Mouse (Mus musculus): ENCODE data around the gene Krba1.

Gene Krba1

DNA sequence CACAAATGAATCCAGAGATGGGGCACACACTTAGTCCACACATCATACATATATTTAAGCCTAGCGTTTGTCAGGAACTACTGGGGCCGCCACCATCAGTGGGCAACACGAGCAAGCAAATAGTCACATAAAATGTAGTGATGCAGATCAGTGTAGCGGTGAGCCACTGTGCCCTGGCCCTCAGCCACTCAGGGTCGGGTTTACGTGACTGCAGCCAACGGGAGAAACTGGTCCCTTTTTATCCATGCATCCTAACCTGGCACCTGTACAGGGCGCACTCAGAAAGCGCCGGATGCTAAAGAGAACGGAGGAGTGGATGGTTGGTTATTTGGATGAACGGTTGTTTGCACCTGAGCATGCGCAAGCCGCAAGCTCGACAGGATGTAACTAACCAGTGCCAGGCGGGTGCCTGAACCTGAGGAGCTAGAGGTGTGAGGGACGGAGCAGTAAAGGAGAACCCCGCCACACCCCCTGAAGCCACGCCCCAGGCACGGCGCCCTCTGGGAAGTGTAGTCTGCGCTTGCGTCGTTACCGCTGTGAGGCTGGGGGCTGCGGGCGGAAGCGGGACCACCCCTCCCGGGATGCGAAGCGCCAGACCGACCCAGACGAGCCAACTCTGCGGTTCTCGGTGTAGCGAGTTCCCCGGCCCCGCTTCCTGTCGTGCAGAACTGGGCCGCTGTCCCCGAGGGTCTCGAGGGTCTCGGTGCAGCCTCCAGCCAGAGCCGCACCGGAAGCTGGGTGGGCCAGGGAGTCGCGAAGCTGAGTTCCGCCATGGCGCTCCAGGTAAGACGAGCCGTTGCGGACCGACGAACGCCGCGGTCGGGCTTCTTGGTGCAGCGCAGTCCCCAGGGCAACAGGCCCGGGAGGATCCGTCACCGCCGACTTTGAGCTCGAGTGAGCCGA is at the start of gene Krba1:
Gene Krba1, plus strand, starts transcription at position 482 of the 903 bp plus-strand sequence.
- peak; percentile 86 to 95 for DNase-seq (ENCODE audit: inconsistent age in 2 of 2, low spot score in 1 of 2)

DNA sequence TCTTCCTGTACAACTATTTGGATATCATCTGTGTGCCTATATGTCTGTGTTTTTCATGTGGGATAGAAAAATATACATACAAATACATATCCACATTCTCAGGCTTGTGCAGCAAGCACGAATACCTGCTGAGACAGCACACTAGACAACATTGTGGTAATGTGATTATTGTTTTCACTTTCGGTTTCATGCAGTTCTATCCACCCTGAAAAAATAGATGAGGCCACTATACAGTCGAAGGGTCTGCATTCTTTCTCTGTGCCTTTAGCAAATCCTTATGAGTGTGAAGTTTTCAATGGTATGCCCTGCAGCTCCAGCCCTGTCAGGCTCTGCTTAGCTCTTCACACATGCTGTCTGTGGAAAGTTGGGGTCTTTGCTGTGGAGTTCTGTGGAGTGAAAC is 36.5 kb upstream of the Krba1 start:
- no peak for DNase-seq (ENCODE audit: inconsistent age in 2 of 2, low spot score in 1 of 2)

DNA sequence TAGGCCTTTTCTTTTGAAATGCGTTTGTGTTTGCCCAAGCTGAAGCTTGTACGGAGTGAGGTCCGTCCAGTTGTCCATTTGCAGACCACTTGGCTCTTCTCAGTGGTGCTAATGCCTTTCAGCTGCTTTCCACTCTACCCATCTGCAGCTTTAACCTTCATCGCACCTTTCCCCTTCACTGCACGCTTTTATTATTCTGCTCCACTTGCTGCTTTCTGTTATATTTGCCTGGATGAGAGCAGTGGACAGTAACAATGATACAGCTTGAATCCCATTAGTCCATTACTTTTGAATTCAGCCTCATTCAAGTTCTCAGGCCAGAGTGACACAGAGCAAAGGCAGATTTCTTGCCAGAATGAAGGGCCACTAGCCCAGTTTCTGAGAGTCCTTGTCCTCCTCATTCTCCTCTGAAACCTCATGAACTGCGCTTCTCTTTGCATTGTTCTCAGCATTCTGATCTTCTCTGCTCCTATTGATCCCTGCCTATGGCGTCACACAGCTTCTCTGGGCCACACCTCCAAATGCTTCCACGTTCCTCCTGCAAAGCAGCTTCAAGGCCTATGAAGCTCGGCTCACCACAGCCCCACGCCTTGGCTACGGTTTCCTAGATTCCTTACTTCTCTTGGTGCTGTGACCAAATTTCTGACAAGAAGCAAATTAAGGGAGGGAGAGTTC is 28.9 kb upstream of the Krba1 start:
- DNase-seq (ENCODE audit: inconsistent age in 2 of 2, low spot score in 1 of 2), result no peak

DNA sequence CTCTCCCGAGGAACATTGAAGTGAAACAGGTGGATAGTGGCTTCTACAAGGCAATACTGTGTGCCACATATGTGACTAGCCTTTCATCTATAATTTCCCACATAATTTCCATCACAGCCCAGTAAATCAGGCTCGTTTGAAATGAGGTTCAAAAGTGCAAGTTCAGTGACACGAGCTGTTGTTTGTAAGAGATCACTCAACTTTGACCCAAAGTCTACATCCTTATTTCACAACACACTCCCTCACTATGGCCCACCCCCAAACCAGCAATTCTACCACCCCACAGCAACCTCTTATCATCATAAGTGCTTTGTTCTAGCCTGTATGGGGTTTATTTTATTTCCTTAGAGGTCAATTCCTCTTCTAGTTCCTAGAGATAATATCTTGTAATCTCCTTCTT is 7.2 kb upstream of the Krba1 start:
- DNase-seq (ENCODE audit: inconsistent age in 2 of 2, low spot score in 1 of 2), result no peak

DNA sequence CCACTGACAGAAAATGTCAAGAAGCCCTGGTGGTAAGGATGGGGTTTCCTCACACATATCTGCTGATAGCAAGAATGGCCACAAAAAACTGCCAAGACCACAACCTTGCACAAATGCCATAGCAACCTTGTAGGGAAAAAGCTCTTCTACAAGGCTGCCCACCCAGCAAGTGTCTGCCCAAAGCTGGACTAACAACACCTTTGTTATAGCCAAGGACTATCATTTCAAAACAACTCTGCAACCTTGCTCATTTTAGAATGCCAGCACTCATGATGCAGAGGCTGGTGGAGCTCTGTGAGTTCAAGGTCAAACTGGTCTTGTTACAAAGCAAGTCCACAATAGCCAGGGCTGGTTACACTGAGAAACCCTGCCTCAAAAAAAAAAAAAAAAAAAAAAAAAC is 1.6 kb upstream of the Krba1 start:
- peak in 1 of 2 experiments; percentile 85 for DNase-seq (ENCODE audit: inconsistent age in 2 of 2, low spot score in 1 of 2)

DNA sequence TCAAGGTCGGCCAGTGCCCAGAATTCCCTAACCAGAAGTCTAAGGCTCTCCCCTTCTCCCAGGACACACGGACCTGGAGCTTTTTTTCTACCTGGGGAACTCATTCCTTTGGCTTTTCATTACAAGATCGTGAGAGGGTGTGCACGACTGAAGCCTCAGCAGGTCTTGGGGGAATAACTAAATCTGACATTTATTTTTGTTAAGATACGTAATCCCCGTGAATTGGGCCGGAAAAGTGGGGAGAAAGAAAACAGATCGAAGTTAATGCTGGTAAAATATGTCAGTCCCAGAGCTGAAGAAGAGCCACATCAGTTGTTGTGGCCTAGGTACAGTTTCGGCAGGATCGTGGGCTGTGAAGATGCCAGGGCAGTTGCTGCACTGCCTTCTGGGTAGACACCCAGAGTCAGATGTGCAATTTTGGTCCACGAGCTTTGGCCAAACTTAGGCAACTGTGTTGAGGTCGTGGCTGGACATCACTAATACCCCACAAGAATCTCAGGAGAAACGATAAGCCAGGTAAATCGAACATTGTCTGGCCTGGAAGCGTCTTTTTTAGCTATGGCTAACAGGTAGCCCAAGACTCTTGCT is 716 bp downstream of the Krba1 start:
- peak; percentile 29 to 94 for DNase-seq (ENCODE audit: inconsistent age in 2 of 2, low spot score in 1 of 2)

DNA sequence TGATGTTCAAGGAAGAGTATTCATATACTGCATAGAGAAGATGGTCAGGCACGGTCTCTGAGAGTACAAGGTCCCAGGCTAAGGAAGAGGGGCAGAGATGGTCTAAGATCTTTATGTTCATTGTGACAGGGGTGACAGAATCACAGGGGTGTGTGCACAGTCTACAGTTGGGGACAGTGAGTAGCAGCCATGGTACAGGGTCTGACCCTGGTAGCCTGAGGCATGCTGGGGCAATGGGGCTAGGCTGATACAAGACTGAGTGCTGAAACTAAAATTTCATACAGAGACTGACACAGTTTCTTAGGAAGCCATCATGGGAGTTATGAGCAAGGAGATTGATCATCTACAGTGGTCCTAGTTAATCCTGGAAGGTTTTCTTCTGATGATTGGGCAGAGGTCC is 1.3 kb downstream of the Krba1 start:
- peak; percentile 15 to 71 for DNase-seq (ENCODE audit: inconsistent age in 2 of 2, low spot score in 1 of 2)

DNA sequence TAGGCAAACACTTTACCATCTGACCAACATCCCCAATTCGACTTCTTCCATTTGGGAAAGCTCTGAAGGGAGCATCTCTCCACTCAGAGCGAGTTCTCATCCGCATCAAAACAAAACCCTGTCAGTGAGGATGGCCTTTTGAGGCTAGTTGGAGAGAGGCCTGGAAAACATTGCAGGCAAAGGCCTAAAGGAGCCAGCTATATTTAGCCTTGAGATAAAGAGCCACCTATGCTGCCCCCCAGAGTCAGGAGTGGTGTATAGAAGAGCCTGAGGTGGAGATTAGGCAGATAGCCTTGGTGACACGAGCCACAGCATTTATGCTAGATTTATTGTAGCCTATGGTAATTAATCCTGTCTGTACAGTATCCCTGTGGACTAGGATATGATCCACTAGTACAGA is 1.9 kb downstream of the Krba1 start:
- peak; percentile 53 to 89 for DNase-seq (ENCODE audit: inconsistent age in 2 of 2, low spot score in 1 of 2)

DNA sequence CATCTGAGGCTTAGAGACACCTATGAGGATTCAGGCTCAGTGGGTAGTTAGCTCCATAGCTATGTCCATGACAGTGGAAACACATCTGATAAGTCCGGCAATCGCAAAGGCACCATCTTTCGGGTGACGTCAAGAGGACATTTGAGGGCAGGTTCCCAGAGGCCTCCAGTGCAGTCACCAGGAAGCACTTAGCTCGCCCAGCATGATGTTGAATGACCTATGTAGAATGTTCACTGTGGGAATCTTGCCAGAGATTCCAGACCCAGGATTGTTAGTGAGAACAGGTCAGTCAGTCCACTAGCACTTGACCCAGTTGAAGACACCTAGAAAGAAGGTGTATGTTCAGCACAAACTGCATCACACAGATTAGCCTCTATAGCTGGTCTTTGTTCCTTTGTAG is 4.5 kb downstream of the Krba1 start:
- DNase-seq (ENCODE audit: inconsistent age in 2 of 2, low spot score in 1 of 2), result peak; percentile 3 to 19

DNA sequence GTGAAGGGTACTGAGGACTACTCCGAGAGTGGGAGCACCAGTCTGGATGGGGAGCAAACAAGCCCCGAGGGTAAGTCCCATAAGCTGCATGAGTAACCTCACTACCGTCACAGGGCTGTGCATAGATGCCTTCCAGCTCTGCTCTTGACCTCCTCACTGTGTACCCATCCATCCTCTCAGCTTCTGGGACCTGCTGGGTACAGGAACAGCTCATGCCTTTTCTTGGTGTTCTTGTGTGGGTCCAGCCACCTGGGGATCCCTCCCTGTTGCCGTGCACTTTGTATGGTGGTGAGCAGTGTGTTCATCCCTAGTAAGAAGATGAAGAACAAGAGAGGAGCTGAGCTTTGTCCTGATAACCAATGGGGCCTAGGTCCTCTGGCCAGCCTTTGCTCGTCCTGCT is 8.7 kb downstream of the Krba1 start:
- peak in 1 of 2 experiments; percentile 21 for DNase-seq (ENCODE audit: inconsistent age in 2 of 2, low spot score in 1 of 2)

DNA sequence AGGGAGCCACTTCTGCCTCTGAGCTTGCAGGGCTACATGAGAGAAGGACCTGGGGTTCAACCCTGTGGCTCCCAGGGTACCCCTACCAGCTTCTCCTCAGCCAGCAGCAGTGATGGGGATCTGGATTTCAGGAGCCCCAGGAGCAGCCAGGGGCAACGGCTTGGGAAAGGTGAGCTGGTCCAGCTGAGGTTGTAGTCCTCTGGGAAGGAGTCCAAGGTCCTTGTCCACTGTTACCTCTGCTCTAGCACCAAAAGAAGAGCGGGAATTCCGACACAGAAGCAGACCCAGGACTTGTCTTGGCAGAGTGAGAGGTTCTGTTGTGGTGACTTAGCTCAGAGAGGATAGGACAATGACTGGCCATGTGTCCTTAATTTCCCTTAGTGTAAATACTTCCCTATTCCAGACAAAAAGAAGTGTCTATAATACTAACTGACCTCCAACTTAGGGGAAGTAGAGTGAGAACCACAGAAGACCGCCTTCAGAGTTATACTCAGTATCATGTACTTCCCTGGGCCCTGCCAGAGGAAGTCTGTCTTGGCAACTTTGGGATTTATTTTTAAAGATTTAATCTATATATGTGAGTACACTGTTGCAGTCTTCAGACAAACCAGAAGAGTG is 14.4 kb downstream of the Krba1 start:
- DNase-seq (ENCODE audit: inconsistent age in 2 of 2, low spot score in 1 of 2), result peak in 1 of 2 experiments; percentile 10

DNA sequence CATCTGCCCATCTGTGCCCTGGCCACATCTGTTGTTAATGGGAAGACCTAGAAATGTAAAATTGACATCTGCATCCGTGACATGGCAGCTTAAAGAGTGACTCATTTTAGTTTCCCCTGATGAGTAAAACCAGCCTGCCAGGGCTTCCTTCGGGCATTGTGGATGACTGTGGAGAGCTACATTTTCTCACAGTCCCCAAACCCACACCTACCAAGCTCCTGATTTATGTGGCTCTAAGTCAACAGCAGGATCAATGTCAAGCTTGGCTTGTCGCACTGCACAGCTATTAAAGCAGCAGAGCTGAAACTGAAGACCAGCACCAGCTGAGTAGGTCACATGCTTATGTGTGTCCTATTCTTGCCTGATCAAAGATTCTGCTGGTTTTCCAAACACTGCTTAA is 15.2 kb downstream of the Krba1 start:
- DNase-seq (ENCODE audit: inconsistent age in 2 of 2, low spot score in 1 of 2), result peak; percentile 10 to 65

DNA sequence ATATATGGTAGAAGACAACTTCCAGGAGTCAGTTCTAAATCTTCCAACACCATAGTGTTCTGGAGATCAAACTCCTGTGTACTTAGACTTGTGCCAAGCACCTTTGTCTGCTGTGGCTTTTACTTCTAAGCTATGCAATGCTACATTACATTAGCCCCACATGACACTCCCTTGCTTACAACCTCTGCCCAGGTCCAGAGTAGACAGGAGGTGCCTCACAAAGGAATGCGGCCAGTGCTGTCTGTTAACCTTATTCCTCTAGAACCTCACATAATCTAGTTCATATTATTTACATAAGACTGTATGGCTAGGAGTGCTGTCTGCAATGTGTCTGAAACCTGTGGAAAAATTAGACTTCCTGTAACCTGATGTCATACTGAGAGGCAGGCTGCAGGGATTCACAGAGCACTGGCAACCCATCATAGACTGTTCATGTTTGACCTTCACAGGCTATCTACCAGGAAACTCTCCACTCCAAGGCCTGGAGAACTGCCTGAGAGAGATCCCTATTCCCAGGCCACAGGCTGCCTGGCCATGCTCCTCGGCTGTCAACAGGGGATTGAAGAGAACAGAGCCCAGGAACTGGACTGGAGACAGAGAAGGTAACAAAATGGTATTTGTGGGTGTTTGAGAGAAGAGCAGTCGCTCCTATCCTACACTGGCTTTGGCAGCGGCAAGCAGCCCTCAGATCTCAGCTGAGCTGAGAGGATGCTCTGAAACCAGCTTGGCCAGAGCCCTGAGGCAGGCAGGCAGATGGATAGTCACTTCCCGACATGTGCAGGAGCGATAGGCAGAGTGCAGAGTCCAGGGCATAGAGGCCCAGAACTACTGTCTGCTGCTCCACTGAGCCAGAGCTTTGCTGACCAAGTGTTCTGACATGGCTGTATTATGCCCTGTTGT is 16.1 kb downstream of the Krba1 start:
- peak; percentile 62 to 84 for DNase-seq (ENCODE audit: inconsistent age in 2 of 2, low spot score in 1 of 2)

DNA sequence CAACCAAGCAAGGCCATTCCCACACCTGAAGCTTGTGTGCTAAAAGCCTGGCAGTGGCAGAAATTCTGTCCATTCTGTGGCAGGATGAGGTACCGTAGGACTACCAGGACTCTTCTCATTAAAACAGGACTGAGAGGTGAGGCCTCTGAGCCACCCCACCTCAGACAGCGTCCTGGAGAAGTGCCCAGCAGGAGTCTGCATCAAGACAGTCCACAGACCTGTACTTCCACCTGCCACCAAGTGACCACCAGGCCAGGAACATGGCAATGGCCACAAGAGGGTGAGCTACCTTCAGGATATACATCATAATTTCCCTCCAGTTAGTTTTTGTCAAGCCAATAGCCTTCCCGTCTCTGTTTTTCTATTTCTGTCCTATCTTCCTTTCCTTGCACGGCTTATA is 16.8 kb downstream of the Krba1 start:
- DNase-seq (ENCODE audit: inconsistent age in 2 of 2, low spot score in 1 of 2), result peak; percentile 11 to 49

DNA sequence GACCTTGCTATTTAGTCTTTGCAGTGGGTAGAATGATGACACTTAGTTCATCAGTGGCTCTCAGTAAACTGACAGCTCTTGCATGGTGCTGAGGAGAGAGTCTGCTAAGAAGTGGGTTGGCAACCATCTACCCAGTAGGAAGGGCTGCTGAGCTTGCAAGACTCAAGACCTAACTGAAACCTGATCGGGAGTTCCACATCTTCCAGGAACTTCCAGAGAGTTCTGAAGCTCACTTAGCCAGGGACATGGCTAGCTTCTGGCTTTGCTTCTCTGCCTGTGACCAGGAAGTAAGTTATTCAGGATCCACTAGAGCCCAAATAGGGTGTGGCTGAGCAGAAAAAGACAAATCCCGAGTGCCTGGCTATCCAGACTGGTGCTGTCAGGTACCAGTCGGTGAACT is 17.3 kb downstream of the Krba1 start:
- no peak for DNase-seq (ENCODE audit: inconsistent age in 2 of 2, low spot score in 1 of 2)

DNA sequence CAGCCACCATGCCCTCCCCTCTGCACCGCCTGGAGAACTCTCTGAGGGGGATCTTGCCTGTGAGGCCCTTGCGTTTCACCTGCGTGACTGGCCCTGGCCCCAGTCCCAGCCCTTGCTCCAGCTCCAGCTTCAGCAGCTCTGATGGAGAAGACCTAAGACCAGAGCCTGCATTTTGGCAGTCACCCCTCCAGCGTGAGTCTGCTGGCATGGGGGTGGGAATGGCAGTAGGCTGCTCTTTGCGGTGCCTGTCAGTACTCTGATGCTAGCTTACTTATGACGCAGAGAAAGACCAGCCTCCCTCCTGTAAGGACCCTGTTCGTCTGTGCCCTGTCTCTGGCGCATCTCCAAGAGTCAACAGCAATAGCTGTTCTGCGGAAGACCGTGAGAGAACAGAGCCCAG is 17.7 kb downstream of the Krba1 start:
- peak; percentile 17 to 56 for DNase-seq (ENCODE audit: inconsistent age in 2 of 2, low spot score in 1 of 2)

DNA sequence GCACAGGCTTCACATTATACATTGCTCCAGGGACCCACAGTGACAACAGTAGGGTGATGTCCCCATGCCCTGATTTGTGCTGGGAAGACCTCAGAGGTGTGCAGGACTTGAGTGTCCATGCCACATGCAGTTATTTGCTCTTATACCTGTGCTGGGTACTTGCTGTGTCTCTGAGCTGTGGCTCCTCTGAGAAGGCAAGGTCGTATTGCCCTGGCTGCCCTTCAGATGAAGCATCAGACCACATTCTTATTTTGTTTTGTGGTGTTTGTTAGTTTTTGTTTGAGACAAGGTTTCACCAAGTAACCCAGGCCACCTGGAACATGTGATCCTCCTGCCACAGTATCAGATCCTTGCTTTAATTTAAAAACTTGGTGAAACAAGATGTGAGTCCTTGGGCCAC is 19.5 kb downstream of the Krba1 start:
- DNase-seq (ENCODE audit: inconsistent age in 2 of 2, low spot score in 1 of 2), result peak in 1 of 2 experiments; percentile 76

DNA sequence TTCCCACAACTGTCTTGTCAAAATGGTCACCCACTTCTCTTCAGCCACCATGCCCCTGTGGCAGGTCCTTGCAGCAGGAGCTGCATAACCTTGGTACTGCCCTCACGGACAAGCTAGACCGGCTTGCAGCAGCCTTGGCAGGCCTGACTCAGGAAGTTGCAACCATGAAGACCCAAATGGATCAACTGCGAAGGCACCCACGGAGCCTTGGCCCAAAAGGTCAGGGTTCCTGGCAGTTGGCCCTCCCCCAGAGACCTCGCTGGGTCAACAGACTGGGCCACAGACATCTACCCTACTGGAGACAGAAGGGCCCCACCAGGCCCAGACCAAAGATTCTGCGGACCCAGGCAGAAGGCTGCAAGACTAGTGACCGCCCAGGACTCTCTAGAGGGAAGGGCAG is 20.2 kb downstream of the Krba1 start:
- DNase-seq (ENCODE audit: inconsistent age in 2 of 2, low spot score in 1 of 2), result peak; percentile 88 to 96

DNA sequence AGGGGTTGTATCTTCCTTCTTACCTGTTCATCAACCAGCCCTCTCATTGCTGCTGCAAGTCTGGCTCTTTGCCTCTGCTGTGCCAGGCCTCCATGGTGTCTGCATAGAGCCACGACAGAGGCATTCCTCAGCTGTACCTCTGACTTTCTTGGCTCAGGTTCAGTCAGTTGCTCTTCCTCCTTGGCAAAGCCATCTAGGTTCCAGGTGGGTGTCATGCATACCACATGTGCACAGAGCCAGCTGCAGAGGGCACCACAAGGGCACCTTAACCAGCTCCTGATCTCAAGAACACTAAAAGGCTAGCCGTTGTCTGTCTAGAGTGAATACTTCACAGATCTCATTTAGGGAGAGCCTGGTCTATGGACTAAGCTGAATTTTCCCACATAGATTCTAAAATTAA is 21.1 kb downstream of the Krba1 start:
- peak in 1 of 2 experiments; percentile 46 for DNase-seq (ENCODE audit: inconsistent age in 2 of 2, low spot score in 1 of 2)

DNA sequence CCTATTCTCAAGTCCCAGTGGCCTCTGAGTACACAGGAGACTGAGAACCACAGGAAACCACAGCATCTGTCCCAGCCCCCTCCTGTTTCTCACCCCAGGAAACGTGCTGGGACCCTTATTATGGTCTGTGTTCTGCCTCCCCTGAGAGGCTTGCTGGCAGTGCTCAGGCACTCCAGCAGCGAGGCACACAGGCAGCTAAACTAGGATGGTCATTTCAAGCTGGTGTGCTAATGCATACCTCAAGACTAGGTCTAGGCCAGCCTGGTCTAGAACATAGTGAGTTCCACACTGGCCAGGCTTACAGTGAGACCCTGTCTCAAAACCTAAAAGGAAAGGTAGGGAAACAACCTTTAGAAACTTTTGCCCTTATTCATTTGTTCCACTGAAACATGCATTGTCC is 25.3 kb downstream of the Krba1 start:
- no peak for DNase-seq (ENCODE audit: inconsistent age in 2 of 2, low spot score in 1 of 2)

Measured in adrenal gland, adult (tissue).